Mouse (Mus musculus): ENCODE data around the gene Cbln1. TPM values are rescaled to one million over a fixed set of nuclear protein-coding genes. Genes with fewer than 3 reads are reported as not detected.

The Cbln1 gene
- polyA plus RNA-seq, 1 experiment from 2014 or later = not detected

Other genes with a start within 250 kb of the Cbln1 start
- gene 4933402J07Rik, start 91.2 kb upstream of the Cbln1 start, polyA plus RNA-seq (2015; fragmentation: Nextera tagmentation; extraction: Ambion mirVana) = not detected in 2 replicates

Data from lung, embryonic 15.5 days (tissue).